Mouse (Mus musculus) right cerebral cortex, postnatal 10 days (tissue): ENCODE measurements at regions not wholly inside any gene's neighbourhood (a gene's known extent, or its start where the extent isn't known, plus 50 kb on each side); places are given as distances from the start of the nearest gene placed in this dataset.
A peak's percentile ranks its signal among the peaks of the same experiment; 100 is the strongest.

Experiments
- DNase-seq, 2 experiments: peaks; one replicate each; pipeline ENCODE4 v3.0.0; 2021; ENCODE audit warnings: low spot score in 2 of 2

DNA sequence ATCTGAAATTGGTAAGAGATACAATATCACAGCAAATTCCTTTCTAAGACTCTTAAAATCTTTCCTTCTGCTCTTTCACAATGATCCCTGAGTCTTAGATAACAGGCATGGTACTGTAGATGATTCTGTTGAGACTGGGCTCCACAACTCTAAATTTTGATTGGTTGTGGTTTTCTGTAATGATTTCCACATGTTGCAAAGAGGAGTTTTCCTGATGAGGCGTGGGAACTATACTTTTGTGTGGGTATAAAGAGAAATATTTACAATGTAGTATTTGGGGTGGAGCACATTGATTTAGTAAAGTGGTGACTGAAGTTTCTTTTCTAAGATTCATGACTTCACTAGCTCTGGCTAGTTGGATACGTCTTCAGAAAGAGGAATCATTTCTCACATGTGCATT lies 653.2 kb downstream of the Gsdmc2 start:
- no peak for DNase-seq

DNA sequence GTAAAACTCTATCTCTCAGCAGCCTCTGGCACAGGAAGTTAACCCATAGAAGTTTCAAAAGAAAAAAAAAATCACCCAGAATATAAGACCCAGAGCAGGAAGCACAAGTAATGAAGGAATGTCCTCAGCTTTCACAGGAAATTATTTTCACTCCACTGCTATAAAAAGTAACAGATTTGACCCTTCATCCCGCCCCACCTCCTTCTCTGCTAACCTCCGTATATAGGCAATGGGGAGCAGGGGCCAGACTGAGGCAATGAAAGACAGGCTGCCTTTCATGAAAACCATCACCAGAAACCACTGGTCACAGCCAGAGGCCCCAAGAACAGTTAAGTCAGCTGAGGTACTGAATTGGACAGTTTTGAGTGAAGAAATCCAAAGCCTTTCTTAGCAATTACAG lies 654.9 kb downstream of the Gsdmc2 start:
- no peak for DNase-seq

DNA sequence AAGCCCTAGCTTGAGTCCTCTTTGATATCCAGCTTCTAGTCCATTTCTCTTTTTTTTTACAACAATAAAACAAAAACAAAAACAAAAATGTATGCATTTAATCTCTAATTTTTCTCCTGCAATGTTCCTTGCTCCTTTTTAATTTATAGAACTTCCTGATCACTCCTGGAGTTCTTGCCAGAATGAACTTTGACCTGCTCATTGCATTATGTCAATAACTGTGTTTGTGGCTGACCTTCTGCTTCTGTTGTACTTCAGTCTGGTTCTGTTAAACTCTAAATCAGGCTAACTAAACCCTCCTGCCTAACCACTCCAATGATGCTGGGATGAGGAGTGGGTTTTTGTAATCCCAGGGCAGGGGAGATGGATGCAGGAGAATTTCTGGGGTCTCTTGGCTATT lies 674.0 kb downstream of the Gsdmc2 start:
- DNase-seq = no peak

DNA sequence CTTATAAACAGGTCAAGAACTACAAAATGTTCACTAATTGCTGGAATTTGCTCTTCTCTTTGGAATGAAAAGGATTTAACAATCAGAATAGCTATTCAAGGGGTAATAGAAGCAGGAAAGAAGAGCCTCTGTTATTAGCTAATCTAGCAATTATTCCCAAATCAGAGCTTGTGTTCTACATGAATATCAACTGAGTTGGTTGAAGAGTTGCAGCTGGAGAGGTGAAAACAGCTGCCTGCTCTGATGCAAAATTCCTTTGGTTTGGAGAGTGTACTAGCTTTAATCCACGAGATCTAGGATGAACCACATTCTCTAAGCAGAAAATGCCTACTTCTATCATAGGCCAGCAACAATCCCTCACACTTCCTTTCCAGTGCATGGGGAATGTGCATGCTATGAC lies 674.8 kb downstream of the Gsdmc2 start:
- no peak for DNase-seq

GRCm38 (mm10) chr15:63166411-63166810 lies 678.6 kb downstream of the Gsdmc2 start:
- no peak for DNase-seq

DNA sequence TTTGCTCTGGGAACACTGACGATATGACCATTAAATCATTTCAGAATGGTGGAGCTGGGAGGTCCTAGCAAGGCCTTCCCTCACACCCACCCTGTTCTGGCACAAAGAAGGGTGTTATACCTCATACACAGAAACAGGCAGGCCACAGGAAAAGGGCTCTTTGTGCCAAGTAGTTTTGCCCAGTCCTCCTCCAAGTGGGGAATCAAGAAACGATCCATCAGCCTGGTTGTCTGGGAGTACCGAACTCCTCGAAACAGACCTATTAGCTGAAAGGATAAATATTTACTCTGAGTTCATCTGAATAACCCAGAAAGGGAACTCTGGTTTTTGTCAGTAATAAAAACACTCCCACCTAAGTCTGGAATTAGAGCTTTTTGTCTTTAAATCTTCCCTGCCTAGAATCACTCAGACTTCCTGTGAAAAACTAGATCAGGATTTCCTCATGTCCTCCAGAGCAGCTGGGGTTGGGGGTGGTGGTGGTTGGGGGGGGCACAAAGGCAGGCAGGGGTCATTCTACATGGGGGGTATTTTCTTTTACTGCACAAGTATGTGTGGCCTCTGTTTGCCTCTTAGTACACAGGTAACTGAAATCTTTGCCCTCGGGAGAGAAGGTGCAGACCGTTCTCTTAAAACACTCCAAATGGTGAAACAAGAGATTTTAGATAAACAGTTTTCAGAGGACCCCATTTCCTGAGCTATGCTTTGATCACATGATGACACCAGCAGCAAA lies 681.3 kb downstream of the Gsdmc2 start:
- no peak for DNase-seq

DNA sequence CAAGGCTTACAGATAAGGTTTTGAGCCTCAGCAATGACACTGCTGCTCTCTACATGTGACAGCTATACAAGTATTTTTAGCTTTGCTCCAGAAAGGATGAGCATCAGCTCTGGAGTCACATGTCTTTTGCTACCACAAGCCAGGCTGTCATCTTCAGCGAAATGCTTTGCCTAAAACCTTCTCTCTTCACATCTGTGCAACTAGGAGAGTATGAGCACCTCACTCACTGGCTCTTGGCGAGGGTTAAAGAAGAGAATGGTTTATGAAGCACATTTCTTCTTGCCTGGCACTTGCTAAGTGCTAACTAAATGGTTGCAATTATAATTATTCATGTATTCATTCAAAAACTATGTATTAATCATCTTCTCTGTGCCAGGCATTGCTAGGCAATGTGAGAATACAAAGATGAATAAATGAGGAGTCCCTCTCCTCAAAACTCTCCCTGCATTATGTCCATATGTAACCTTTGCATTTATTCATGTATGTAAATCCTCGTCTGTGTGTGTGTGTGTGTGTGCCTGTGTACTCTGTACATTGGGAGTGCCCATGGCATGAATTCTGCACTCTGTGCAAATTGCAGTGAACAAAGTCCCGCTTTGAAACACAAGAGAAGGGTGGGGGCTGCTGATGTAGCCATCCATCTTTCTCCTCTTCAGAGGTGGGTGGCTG lies 682.0 kb downstream of the Gsdmc2 start:
- peak; percentile 26 to 51 for DNase-seq

GRCm38 (mm10) chr15:63123123-63123688 lies 721.8 kb downstream of the Gsdmc2 start:
- DNase-seq = no peak

- DNase-seq = no peak
Observed at GRCm38 (mm10) chr15:63112918-63113317, 732.1 kb downstream of the Gsdmc2 start.

- DNase-seq = no peak
Observed at GRCm38 (mm10) chr15:63100093-63100492, 744.9 kb downstream of the Gsdmc2 start.

GRCm38 (mm10) chr15:63081972-63082371 lies 763.0 kb downstream of the Gsdmc2 start:
- DNase-seq = peak; percentile 20 to 29

GRCm38 (mm10) chr15:63079825-63080224 lies 765.2 kb downstream of the Gsdmc2 start:
- DNase-seq = no peak

GRCm38 (mm10) chr15:63071921-63072320 lies 773.1 kb downstream of the Gsdmc2 start:
- no peak for DNase-seq

GRCm38 (mm10) chr15:63067126-63067525 lies 777.9 kb downstream of the Gsdmc2 start:
- no peak for DNase-seq

- no peak for DNase-seq
Observed at GRCm38 (mm10) chr15:63066020-63066439, 778.9 kb downstream of the Gsdmc2 start.

GRCm38 (mm10) chr15:63061891-63062290 lies 783.1 kb downstream of the Gsdmc2 start:
- no peak for DNase-seq

- DNase-seq = no peak
Observed at GRCm38 (mm10) chr15:63060826-63061225, 784.2 kb downstream of the Gsdmc2 start.

DNA sequence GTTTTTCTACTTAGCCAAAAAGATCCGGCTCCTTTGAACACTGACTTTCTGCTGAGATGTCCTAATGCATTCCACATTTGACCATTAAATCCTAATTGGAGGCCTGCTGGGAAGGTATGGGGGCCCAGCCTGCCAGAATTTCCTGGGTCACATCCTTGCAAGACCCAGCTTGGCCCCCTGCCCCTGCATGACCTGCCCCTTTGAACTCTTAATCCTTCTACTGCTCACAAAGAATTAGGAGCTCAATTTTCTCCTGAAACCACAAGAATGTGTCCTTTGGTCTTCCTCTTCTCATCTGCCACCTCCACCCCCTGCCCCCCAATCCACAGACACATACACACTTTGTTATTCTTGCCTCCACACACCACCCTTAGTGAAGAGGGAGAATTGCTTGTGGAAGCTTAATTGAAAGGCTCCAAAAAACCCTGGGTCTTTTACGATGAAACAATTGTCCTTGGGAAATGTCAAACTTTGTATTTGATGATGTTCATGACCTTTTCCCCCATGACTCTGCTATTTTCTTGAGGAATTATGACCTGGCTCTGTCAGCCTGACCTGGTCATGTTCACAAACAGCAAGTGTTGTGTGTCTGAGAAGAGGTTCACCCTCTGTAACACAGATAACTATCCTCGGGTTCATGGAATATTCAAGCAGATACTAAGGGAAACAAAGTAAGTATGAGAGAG lies 792.3 kb downstream of the Gsdmc2 start:
- peak; percentile 17 to 22 for DNase-seq

- no peak for DNase-seq
Observed at GRCm38 (mm10) chr15:63050033-63050432, 794.9 kb downstream of the Gsdmc2 start.

DNA sequence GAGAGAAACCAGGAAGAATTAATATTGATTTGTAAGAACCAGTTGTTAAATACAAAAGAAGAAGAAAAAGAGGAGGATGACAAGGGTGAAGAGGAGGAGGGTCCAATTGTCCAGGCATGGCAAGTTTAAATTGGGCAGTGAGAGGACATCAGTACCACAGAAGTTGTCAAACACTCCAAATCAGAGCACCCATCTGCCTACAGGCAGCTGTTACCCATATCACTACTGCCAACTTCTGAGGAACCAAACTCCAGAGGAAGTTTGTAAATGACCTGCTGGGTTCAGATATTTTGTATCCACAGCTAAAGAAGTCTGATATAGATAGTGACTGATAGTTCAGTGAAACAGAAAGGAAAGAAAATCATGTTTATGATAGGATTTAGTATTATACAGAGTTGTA lies 802.6 kb downstream of the Gsdmc2 start:
- DNase-seq = no peak

GRCm38 (mm10) chr15:63036241-63036640 lies 808.7 kb downstream of the Gsdmc2 start:
- DNase-seq = peak; percentile 25 to 40

DNA sequence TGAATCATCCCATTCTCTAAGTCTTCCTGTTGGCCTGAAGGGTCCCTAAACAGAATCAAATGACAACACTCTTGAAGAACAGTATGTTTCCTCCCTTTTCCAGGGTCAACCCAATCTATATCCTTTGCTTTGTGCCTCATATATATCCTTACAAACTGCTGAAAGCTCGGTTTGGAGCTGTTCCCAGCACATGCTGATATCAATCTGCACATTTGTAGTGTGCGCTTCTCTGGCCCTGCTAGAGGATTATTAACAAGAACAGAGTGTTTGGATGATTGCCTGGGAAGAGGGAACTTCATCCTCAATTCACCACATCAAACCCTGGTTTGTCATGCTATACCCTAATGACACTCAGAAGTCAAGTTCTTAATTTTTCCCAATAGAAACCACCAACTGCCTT lies 824.2 kb downstream of the Gsdmc2 start:
- peak in 1 of 2 experiments; percentile 29 for DNase-seq
